Mouse (Mus musculus): ENCODE data around the gene Drg2. TPM values are rescaled to one million over a fixed set of nuclear protein-coding genes. Genes with fewer than 3 reads are reported as not detected.

Gene Drg2
- polyA plus RNA-seq, 1 experiment: 31.5 TPM

DNA sequence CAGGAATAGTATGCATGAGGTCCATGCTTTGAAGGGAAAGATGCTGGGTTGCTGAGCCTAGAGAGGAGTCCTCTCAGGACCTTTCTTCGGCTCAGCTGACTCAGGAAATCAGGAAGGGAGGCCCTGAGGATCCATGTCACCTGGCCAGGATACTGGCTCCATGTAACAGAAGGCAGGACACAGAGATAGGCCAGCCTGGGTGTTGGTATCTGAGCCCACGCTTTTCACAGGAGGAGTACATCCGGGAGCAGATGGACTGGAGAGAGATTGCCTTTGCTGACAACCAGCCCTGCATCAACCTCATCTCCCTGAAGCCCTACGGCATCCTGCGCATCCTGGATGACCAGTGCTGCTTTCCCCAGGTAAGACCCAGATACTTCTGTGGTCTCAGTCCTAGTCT, 38.3 kb downstream of the Drg2 start:
- Histone ChIP-seq H3K27ac (ENCODE audit: insufficient read depth, low read depth, low read length) (no peak overlapping the region), H3K4me1 (ENCODE audit: control insufficient read depth, insufficient read depth, insufficient read length, low read length) (no peaks in the 10 kb centered on the region), H3K36me3 (ENCODE audit: control insufficient read depth, insufficient read depth, low read length) (no peaks in the 10 kb centered on the region), H3K4me3 (ENCODE audit: low read depth, low read length) (no peak overlapping the region), H3K27me3 (ENCODE audit: control insufficient read depth, insufficient read depth, low read length) (no peaks in the 10 kb centered on the region)
- 83% methylated on average over 5 of the region's 5 CpGs for WGBS
- no peak for TF ChIP-seq POLR2A (IDR thresholded peaks at IDR 0.05; ENCODE audit: low read depth, low read length)
- no peak for TF ChIP-seq CTCF (IDR thresholded peaks at IDR 0.05; ENCODE audit: extremely low read depth, insufficient read length, insufficient replicate concordance, low read depth, low read length)

DNA sequence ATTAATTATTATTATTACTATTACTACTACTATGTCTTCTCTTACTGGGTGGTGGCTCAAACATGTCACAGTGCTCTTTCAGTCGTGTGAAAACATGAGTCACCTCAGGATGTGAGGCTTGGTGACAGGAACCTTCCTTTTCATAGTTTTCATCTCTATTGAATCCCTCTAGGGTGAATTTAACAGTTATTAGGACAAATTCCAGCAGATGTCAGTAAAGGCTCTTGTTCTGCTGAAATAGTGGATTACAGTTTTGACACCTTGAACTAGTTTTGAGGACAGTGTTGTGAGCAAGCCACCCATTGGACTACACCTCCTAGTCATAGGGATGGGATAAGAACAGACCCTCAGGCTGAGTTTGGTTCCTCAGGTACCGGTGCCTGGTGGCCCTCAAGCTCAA, 41.3 kb downstream of the Drg2 start:
- H3K27me3 ChIP-seq (ENCODE audit: control insufficient read depth, insufficient read depth, low read length): no peaks in the 10 kb centered on the region
- no peak overlapping the region for H3K27ac ChIP-seq (ENCODE audit: insufficient read depth, low read depth, low read length)
- no peaks in the 10 kb centered on the region for H3K36me3 ChIP-seq (ENCODE audit: control insufficient read depth, insufficient read depth, low read length)
- no peak overlapping the region for H3K4me3 ChIP-seq (ENCODE audit: low read depth, low read length)
- 47% methylated on average over 2 of the region's 2 CpGs for WGBS
- no peaks in the 10 kb centered on the region for H3K4me1 ChIP-seq (ENCODE audit: control insufficient read depth, insufficient read depth, insufficient read length, low read length)
- TF ChIP-seq CTCF (IDR thresholded peaks at IDR 0.05; ENCODE audit: extremely low read depth, insufficient read length, insufficient replicate concordance, low read depth, low read length) (no peak), POLR2A (IDR thresholded peaks at IDR 0.05; ENCODE audit: low read depth, low read length) (no peak)

DNA sequence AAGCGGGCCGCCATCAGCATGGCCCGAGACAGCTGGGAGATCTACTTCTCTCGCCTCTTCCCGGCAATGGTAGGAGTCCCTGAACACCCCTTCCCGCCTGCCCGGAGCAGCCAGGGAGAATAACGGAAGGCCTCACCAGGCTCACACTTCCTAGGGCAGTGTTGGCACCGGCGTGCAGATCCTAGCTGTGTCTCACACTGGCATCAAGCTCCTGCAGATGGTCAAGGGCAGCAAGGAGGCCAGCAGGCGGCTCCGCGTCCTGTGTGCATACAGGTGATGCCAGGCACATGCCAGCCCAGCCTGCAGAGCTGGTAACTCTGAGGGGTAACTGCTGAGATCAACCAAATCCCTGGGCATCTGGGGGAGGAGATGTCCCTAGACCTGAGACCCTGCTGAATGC, 52.9 kb downstream of the Drg2 start:
- Histone ChIP-seq H3K4me1 (ENCODE audit: control insufficient read depth, insufficient read depth, insufficient read length, low read length) (no peaks in the 10 kb centered on the region), H3K27me3 (ENCODE audit: control insufficient read depth, insufficient read depth, low read length) (peaks cover 2% of the 10 kb centered on the region; the same call in 1 of the 2 replicates), H3K4me3 (ENCODE audit: low read depth, low read length) (no peak overlapping the region), H3K36me3 (ENCODE audit: control insufficient read depth, insufficient read depth, low read length) (no peaks in the 10 kb centered on the region), H3K27ac (ENCODE audit: insufficient read depth, low read depth, low read length) (no peak overlapping the region)
- WGBS: 87% methylated on average over 13 of the region's 13 CpGs
- TF ChIP-seq CTCF (IDR thresholded peaks at IDR 0.05; ENCODE audit: extremely low read depth, insufficient read length, insufficient replicate concordance, low read depth, low read length): no peak
- TF ChIP-seq POLR2A (IDR thresholded peaks at IDR 0.05; ENCODE audit: low read depth, low read length): no peak

DNA sequence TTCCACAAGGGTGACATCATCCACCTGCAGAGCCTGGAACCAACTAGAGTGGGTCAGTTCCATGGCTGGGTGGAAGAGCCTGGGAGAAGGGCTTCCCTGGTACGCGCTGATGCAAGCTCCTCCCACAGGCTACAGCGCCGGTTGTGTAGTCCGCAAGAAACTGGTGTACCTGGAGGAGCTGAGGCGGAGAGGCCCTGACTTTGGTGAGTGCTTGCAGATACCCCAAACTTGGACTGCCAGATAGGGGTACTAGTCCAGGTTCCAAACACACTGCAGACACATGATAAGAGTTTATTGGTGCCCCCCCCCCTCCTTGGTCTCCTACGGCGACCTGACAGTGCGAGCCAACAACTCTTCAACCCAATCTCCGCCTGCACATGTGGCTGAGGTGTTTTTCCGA, 54.6 kb downstream of the Drg2 start:
- H3K4me1 ChIP-seq (ENCODE audit: control insufficient read depth, insufficient read depth, insufficient read length, low read length): no peaks in the 10 kb centered on the region
- H3K4me3 ChIP-seq (ENCODE audit: low read depth, low read length): peak overlapping the region; percentile 40
- no peak overlapping the region for H3K27ac ChIP-seq (ENCODE audit: insufficient read depth, low read depth, low read length)
- TF ChIP-seq CTCF (IDR thresholded peaks at IDR 0.05; ENCODE audit: extremely low read depth, insufficient read length, insufficient replicate concordance, low read depth, low read length): no peak
- TF ChIP-seq POLR2A (IDR thresholded peaks at IDR 0.05; ENCODE audit: low read depth, low read length): no peak
- 4% methylated on average over 11 of the region's 11 CpGs for WGBS
- H3K36me3 ChIP-seq (ENCODE audit: control insufficient read depth, insufficient read depth, low read length): no peaks in the 10 kb centered on the region
- peaks cover 2% of the 10 kb centered on the region; the same call in 1 of the 2 replicates for H3K27me3 ChIP-seq (ENCODE audit: control insufficient read depth, insufficient read depth, low read length)

DNA sequence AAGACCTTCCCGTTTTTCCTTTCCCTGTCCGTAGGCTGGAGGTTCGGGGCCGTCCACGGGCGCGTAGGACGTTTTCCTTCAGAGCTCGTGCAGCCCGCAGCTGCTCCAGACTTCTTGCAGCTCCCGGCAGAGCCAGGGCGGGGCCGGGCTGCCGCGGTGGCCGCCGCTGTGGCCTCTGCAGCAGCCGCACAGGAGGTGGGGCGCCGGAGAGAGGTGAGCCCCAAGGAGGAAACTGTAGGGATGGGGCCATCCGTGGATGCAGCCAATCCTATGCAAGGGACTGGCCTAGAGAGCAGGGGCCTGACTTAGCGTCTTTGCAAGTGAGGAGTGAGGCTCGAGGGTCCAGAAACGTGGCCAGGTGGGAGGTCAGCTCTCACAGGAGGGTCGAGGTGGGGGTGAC, 55.1 kb downstream of the Drg2 start:
- no peak overlapping the region for H3K27ac ChIP-seq (ENCODE audit: insufficient read depth, low read depth, low read length)
- WGBS: 1% methylated on average over 25 of the region's 25 CpGs
- TF ChIP-seq CTCF (IDR thresholded peaks at IDR 0.05; ENCODE audit: extremely low read depth, insufficient read length, insufficient replicate concordance, low read depth, low read length) (no peak), POLR2A (IDR thresholded peaks at IDR 0.05; ENCODE audit: low read depth, low read length) (no peak)
- H3K4me3 ChIP-seq (ENCODE audit: low read depth, low read length): peak overlapping the region; percentile 40
- H3K4me1 ChIP-seq (ENCODE audit: control insufficient read depth, insufficient read depth, insufficient read length, low read length): no peaks in the 10 kb centered on the region
- no peaks in the 10 kb centered on the region for H3K36me3 ChIP-seq (ENCODE audit: control insufficient read depth, insufficient read depth, low read length)
- peaks cover 2% of the 10 kb centered on the region; the same call in 1 of the 2 replicates for H3K27me3 ChIP-seq (ENCODE audit: control insufficient read depth, insufficient read depth, low read length)

DNA sequence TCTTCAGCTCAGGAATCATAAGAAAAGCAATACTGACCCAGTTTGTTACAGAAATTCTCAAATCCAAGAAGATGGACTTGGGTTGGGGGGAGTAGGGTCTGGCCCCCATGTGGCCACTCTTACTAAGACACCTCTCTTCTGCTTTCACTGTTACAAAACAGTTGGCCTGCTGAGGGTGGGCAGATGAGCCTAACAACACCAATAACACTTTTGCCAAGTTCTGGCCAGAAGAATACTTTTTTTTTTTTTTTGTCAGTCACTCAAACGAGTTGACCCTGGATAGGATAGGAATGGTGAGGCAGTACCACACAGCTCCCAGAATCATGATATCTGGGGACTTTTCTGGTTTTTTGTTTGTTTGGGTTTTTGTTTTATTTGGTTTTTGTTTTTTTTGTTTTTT, 57.5 kb downstream of the Drg2 start:
- Histone ChIP-seq H3K27me3 (ENCODE audit: control insufficient read depth, insufficient read depth, low read length) (peaks cover 2% of the 10 kb centered on the region; the same call in 1 of the 2 replicates), H3K36me3 (ENCODE audit: control insufficient read depth, insufficient read depth, low read length) (no peaks in the 10 kb centered on the region), H3K4me3 (ENCODE audit: low read depth, low read length) (no peak overlapping the region), H3K4me1 (ENCODE audit: control insufficient read depth, insufficient read depth, insufficient read length, low read length) (peaks cover 2% of the 10 kb centered on the region; the same call in 1 of the 2 replicates), H3K27ac (ENCODE audit: insufficient read depth, low read depth, low read length) (no peak overlapping the region)
- TF ChIP-seq POLR2A (IDR thresholded peaks at IDR 0.05; ENCODE audit: low read depth, low read length) (no peak), CTCF (IDR thresholded peaks at IDR 0.05; ENCODE audit: extremely low read depth, insufficient read length, insufficient replicate concordance, low read depth, low read length) (no peak)
- 58% methylated on average over 1 of the region's 1 CpGs for WGBS

DNA sequence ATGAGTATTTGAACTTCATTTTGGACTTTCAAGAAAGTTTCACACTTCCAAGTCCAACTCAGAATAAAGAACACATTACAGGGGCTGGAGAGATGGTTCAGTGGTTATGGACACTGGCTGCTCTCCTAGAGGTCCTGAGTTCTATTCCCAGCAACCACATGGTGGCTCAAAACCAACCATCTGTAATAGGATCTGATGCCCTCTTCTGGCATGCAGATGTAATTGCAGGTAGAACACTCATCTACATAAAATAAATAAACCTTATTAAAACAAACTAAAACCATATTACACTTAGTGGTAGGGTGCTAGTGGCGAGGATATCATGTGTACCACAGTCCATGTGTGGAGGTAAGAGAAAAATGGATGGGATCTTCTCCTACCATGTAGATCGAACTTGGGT, 58.1 kb downstream of the Drg2 start:
- no peaks in the 10 kb centered on the region for H3K36me3 ChIP-seq (ENCODE audit: control insufficient read depth, insufficient read depth, low read length)
- H3K27me3 ChIP-seq (ENCODE audit: control insufficient read depth, insufficient read depth, low read length): peaks cover 2% of the 10 kb centered on the region; the same call in 1 of the 2 replicates
- TF ChIP-seq CTCF (IDR thresholded peaks at IDR 0.05; ENCODE audit: extremely low read depth, insufficient read length, insufficient replicate concordance, low read depth, low read length): no peak
- no peak for TF ChIP-seq POLR2A (IDR thresholded peaks at IDR 0.05; ENCODE audit: low read depth, low read length)
- no peak overlapping the region for H3K4me3 ChIP-seq (ENCODE audit: low read depth, low read length)
- H3K27ac ChIP-seq (ENCODE audit: insufficient read depth, low read depth, low read length): no peak overlapping the region
- peaks cover 2% of the 10 kb centered on the region; the same call in 1 of the 2 replicates for H3K4me1 ChIP-seq (ENCODE audit: control insufficient read depth, insufficient read depth, insufficient read length, low read length)
- WGBS: 79% methylated on average over 2 of the region's 2 CpGs
